Mouse (Mus musculus) monocyte, adult 2 months (primary cell): ENCODE results near the gene Armc7.
A peak's percentile ranks its signal among the peaks of the same experiment; 100 is the strongest.
"Not testable (repeated sequence)": the region's sequence is repeated elsewhere in the genome, so short reads cannot be mapped to it uniquely, and the experiment has no call there.

Experiments used
- DNase-seq, 2 experiments: peaks; one replicate each; pipeline ENCODE4 v3.0.0; 2022; ENCODE audit warnings: low spot score in 2 of 2, low read depth in 1 of 2

Armc7 gene

DNA sequence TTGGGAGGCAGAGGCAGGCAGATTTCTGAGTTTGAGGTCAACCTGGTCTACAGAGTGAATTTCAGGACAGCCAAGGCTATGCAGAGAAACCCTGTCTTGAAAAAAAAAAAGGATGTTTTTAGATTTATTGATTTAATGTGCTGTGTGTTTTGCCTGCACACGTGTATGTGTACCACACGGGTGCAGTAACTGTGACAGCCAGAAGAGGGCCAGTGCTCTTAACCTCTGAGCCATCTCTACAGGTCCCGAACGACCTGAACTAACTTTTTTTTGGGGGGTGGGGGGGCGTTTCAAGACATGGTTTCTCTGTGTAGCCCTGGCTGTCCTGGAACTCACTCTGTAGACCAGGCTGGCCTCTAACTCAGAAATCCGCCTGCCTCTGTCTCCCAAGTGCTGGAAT, 20.6 kb upstream of the Armc7 start:
- not testable (repeated sequence) for DNase-seq

DNA sequence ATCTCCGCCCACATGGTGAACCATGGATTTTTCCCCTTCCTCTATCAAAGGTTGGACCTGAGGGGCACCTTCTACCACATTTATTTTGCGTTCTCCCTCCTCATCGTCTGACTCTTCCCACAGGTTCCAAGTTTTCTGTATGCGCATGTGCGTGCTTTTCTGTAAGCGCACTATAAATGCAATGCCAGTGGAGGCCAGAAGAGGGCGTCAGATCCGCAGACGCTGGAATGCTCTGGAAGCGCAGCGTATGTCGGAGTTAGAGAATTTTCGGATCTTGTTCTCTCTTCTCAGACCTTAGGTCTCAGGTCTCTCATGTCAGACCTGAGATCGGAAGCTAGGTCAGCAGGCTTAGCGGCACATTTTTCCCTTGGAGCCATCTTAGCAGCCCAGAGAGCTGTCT, 19.8 kb upstream of the Armc7 start:
- DNase-seq: no peak

DNA sequence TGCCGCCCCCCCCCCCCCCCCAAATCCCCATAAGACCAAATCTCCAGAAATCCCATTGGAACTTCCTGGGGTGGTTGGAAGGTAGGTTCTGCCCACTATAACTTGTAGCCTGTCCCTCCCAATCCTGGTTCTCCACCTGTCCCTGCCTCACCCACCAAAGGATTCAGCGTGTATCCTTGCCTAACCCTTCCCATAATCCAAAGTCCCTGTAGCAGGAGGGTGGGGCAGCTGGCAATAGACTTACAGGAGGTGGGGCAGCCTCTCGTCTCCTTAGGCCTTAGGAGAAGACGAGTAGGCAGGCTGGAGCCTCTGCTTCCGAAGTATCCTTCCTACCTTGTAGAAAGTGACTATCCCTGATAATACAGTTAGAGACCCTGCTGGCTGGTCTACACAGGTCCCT, 19.3 kb upstream of the Armc7 start:
- DNase-seq: no peak

DNA sequence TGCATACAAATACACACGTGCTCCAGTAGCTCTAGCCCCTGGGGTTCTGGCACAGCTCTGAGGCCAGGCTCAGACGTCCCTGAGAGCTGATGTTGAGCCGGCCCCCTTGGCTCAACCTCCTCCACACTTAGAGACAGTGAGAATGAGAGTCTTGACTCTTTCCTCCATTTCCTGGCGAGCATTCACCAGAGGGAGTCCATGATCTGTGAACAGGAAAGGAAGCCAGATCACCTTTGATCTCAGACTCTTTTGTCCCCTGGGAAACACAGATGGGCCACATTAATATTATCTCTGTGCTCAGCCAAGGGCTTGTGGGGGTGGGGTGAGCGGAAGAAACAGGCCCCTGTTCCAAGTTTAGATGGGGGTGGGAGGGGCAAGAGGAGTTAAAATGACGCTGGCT, 18.1 kb upstream of the Armc7 start:
- no peak for DNase-seq

DNA sequence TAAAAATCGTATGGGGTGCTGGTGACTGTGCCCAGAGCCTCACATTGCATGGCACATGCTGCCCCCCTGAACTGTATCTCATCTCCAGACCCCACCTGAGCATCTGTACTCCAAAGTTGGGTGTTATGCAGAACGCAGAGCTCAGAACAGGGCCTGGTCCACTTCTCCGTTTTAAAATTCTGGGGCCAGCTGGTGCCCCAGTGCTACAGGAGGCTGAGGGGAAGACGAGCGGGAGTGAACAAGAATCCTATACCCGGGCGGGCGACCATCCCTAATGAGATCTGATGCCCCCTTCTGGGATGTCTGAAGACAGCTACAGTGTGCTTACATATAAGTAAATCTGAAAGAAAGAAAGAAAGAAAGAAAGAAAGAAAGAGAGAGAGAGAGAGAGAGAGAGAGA, 14.5 kb upstream of the Armc7 start:
- no peak for DNase-seq

DNA sequence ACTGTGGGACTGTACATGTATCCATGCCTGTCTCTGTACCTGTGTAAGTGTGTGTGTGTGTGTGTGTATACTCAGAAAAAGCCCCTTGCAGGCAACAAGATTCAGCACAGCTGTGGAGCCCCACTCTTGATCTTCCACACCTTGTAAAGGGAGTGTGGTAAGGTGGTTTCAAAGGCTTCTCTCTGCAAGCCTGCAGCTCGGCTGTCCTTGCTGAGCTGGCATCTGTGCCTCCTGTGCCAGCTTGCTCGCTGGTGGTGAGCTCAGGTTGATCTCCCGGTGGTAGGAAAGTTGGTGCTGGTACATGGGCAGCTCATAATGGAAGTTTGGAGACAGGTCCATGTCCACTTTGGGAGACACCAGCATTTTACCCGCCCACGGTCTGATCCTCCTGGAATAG, 13.6 kb upstream of the Armc7 start:
- DNase-seq: no peak

DNA sequence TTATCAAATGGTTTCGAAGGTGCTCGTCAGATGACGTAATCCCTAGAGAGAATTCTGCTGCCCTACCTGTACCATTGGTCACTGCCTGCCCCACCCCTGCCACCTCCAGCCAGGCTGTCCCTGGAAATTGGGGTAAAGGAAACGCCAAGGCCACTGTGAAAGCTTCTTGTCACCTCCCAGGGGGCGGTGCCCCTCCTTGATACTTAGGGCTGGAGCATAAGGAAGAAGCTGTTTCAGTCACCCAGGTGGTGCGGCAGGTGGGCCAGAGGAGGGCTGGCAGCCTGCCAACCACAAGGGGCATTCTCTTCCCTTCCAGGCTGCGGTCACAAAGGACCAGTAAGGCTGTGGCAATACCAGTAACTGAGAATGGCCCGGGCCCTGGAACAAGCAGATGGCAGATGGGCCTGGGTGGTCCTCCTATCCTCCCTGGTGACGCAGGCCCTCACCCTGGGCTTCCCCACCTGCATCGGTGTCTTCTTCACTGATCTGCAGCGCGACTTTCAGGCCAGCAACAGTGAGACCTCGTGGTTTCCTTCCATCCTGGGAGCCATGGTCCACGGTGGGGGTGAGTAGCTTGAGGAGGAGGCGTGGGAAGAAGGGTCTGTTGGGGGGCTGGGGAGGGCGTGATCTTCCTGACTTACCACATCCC, 13.1 kb upstream of the Armc7 start, which contains the start of gene Slc16a5:
TSS of gene Slc16a5 (plus strand) at position 232 of the 649 bp plus-strand sequence.
- no peak for DNase-seq

DNA sequence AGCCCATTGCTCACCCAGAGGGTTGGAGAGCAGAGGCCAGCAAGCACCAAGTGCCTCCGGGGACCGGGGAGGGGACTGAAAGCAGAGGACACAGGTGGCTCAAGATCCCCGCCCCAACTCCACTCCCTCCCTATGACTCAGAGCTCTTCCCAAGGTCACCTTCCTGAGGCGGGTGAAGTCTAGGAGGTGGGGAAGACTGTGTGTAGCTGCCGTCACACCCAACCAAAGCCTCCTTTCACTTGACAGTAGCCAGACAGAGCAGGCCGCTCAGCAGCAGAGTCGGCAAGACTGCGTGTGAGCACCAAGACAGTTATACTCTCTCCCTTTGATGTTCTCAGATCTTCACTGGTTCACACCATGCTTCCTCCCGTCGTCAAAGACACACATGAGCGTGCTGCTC, 12.1 kb upstream of the Armc7 start:
- no peak for DNase-seq

DNA sequence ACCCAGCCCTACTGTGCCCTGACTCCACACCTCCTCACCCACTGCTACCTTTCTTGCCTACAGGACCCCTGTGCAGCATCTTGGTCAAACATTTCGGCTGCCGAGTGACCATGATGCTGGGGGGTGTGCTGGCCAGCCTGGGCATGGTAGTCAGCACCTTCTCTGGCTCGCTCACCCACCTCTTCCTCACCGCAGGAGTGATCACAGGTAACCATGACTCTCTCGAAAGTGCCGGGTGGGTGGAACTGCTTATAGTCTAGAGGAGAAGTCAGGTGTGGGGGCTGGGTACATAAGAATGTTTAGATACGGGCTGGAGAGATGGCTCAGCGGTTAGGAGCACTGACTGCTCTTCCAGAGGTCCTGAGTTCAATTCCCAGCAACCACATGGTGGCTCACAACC, 10.6 kb upstream of the Armc7 start:
- DNase-seq: no peak

DNA sequence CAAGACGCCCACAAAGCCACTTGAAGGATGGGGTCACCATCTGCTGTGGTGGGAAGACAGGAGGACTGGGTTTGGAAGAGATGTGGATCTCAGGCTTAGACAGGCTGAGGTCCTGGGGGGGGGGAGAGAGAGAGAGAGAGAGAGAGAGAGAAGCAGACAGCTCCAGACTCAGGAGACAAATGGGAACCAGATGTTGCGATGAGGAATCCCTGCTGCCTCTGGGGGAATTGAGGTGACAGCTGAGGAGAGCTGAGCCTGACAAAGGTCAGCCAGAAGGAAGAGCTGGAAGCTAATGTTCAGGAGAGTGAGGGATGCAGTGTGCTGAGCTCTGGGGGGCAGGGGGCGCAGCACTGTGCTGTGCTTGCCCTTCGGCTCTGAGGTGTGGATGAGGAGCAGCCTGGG, 8.2 kb upstream of the Armc7 start:
- DNase-seq: no peak

DNA sequence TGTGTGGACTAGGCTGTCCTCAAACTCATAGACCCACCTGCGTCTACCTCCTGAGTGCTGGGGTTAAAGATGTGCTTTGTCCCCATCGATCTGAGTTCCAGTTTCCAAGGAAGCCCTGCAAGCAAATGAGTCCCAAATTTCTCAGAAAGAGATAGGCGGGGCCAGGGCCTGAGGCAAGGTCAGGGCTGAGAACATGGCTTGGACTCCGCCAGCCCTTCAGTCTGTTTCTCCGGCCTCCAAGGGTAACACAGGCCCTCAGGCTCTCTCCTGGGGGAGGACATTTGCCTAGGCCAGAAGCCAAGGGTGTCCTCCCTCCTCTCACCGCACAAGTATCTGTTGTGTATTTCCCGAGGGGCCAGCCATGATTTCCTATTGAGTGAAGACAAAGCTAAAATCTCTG, 3.3 kb upstream of the Armc7 start:
- no peak for DNase-seq

DNA sequence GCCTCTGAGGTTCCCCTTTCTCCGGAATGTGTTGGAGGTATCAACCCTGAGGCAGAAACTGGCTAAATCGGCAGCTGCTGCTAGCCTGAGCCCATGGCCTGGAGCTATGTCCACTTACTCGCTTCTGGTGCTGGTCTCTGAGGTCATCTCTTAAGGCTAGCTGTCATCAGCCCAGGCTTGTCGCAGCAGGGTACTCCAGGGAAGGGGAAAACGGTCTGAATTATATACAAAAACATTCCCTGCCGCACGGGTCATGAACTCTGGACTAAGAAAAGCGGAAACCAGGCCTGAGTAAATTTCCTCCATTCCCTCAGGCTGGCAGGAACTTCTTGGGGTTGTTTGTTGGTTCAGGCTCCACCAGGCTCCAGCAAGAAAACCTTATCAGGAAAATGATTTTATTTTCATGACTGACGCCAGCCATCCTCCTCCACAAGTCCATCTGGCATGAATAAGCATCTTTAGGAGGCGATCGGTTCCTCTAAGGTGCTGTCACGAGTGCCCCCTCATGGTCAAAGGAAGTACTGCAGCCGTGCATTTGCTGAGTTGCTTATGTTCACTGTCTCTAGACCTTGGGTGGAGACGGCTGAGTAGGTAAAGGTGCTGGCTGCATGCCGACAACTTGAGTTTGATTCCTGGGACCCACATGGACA, 1.7 kb upstream of the Armc7 start:
- DNase-seq: peak; percentile 83 to 85

DNA sequence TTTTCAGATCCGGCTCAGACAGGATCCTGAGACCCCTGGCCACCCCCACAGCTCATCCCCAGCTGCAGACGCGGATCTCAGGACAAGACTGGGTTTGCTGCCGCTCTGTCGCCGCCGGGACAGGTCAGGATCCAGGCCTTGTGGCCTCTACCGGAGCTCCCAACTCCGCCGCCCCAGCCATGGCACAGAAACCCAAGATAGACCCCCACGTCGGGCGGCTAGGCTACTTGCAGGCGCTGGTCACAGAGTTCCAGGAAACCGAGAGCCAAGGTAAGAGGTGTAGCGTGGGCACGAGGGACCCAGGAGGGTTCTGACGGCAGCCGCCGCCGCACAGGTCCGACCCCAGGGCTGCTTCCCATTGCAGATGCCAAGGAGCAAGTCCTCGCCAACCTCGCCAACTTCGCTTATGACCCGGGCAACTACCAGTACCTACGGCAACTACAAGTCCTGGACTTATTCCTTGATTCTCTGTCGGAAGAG, 331 bp downstream of the Armc7 start:
- no peak for DNase-seq

DNA sequence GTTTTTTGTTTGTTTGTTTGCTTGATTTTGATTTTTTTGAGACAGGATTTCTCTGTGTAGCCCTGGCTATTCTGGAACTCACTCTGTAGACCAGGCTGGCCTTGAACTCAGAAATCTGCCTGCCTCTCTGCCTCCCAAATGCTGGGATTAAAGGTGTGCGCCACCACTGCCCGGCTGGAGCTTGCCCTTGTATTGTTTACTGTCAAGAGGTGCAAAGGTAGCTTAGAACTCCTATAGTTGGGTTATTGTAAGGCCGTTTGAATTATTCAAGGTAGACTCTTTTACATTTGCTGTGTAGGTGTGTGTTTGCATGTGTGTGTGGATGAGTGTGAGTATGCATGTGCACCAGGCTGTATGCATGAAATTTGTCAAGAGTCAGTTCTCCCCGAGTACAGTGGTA, 1.2 kb downstream of the Armc7 start:
- DNase-seq: not testable (repeated sequence)

DNA sequence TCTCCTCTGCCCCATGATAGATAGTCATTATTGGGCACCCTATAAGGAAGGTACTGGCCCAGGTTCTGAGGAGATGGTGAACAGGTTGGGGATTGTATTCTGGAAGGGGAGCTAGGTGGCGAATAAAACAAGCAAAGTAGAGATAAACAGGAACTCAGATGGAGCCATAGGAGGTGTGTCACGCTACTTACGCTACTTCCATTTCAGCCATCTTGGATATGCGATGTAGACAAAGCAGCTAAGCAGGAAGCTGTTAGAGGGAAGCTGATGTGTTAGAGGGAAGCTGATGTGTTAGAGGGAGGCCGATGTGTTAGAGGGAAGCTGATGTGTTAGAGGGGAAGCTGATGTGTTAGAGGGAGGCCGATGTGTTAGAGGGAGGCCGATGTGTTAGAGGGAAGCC, 1.9 kb downstream of the Armc7 start:
- DNase-seq: not testable (repeated sequence)

DNA sequence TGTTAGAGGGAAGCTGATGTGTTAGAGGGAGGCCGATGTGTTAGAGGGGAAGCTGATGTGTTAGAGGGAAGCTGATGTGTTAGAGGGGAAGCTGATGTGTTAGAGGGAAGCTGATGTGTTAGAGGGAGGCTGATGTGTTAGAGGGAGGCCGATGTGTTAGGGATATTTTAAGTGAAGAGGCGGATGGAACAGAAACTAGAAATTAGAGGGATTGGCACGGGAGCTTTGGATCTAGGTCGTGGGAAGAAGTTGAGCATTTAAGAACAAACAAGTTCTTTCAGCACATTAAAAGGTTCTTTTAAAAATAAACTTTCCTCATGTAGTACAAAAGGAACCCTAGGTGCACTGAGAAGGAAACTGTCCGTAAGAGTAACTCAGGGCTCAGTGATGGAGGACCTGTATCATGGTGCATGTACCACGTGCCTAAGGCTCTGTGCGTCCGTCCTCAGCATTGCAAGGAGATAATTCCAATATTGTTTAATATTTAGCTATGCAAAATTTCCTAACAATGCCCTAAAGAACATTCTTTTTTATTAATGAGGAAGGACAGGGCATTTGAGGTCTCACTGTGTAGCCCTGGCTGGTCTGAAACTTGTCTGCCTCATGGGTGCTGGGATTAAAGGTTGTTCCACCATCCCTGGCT, 3.0 kb downstream of the Armc7 start:
- DNase-seq: no peak

DNA sequence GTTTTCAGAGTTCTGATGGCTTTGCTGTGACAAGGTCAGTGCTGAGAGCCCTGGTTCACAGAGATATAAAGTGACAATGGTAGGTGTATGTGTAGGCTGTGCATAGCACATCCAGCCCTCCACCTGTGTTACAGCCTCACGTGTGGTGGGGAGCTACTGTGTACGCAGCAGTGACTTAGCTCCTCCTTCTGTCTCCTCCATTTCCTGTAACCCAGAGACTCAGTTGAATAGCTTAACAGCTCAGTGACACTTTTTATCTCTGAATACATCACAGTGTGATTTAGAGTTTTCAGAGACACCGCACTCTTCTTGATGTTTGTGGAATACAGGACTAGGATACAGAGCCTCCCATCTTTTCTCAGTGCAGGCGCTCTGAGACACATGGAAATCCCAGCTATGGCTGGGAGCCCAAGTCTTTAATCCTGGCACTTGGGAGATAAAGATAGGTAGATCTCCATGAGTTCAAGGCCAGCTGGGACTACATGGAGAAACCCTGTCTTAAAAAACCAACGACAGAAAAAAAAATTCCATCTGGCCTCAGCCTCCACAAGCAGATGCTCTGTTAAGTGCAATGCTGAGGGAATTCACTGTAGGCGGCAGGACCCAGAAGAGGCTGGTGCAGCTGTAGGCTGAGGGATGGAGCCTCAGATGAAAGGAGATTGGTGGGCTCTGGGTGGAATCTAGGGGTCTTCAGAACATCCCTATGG, 6.2 kb downstream of the Armc7 start:
- no peak for DNase-seq

DNA sequence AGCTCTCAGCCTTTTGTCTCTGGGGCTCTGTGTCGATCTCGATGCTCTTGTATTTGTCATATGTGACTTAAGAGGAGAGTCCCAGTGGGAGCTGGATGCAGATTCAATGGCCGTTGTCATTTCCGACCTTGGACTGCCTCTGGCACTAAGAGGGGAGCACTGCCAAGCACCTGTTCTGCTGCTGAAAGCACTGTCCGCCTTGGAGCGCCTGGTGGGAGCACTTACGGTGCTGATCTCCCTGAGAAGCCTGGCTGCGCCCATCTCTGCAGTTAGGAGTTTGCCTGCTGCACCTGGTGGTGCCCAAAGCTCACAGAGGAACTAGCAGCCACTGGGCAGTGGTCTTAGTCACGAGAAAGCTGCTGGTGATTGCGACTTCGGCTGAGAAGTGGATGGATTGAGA, 7.8 kb downstream of the Armc7 start:
- DNase-seq: no peak

DNA sequence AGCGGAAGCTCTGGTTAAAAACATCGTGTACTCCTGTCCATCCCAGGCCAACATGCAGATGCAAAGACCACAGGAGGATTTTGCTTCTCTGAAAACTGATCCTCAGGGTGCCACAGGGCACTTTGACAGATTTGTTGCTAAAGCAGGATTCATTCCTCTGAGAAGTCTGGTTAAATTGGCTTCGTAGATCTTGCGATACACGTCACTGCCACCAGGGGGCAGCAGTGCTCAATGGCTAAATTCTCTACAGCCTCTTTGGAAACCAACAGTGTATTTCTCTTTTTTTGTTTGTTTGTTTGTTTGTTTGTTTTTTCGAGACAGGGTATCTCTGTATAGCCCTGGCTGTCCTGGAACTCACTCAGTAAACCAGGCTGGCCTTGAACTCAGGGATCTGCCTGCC, 8.3 kb downstream of the Armc7 start:
- peak; percentile 48 to 71 for DNase-seq

DNA sequence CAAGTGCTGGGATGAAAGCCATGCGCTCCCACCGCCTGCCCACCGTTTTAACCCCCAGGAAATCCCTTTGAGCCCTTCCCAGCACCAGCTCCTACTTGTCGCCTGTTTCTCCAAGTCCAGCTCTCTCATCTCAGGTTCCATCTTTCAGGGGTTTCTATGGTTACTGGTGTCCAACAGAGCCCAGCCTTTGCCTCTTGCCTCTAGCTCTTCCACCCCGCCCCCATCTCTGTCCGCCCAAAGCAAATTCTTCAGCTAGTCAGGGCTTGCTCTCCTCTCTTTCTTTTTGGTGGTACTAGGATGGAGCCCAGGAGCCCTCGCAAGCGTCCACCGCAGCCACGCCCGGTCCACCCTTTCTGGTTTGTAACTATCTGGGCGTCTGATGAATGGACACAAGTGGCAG, 9.7 kb downstream of the Armc7 start:
- no peak for DNase-seq

DNA sequence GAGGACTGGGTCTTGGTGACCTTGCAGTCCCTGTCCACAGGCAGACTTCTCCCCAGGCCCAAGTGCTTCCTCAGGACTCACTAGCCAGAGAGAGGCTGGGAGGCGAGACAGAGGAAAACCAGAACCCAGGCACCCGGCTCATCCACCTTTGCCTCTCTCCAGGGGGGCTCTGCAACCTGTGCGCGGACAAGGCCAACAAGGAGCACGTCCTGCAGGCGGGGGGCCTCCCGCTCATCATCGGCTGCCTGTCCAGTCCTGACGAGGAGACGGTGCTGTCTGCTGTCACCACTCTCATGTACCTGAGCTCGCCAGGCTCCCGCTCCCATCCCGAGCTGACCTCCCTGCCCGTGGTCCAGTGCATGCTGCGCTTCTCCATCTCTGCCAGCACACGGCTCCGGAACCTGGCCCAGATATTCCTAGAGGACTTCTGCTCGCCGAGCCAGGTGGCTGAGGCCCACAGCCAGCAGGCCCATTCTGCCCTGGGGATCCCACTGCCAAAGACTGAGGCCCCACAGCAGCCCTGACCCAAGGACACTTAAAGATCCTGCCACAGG, 13.2 kb downstream of the Armc7 start:
- DNase-seq: no peak
